Mouse (Mus musculus): ENCODE results near the gene Cyth3. TPM values are rescaled to one million over a fixed set of nuclear protein-coding genes. Genes with fewer than 3 reads are reported as not detected.

Gene Cyth3
- polyA plus RNA-seq, 1 experiment from 2014 or later: 64.9 TPM

DNA sequence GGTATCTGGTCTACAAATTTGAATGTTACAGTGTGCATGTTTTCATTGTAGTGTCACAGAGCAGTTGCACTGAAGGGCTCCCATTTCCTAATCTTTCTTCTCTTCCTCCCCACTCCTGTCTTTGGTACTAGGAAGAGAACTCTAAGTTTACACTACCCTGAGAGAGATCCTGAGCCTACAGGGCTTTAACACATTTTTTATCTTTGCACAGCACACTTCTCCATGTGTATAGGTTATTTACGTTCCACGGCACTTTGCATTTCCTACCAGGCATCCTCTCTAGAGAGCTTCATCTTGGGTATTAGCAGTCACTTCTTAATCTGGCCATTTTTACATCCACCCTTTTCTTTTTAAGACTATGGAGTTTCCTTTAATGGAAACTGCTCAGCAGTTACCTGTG is 25.8 kb downstream of the Cyth3 start:
- no peak for ATAC-seq (ENCODE audit: low FRiP score, low TSS enrichment)
- H3K27me3 ChIP-seq (ENCODE audit: control insufficient read depth, insufficient read depth, low read length): no peaks in the 10 kb centered on the region
- no peaks in the 10 kb centered on the region for H3K9me3 ChIP-seq (ENCODE audit: control insufficient read depth, low read length)
- H3K4me2 ChIP-seq (replicated peaks; ENCODE audit: low read depth, low read length): no peak overlapping the region
- no peak overlapping the region for H3K27ac ChIP-seq (ENCODE audit: low read depth, low read length)
- H3K4me3 ChIP-seq (ENCODE audit: low read length): no peak overlapping the region
- whole genome bisulfite sequencing: 76% methylated on average over 2 of the region's 2 CpGs
- no peak overlapping the region for H3K9ac ChIP-seq (ENCODE audit: low read depth, low read length)
- H3K36me3 ChIP-seq (ENCODE audit: control insufficient read depth, insufficient read depth, low read length): no peaks in the 10 kb centered on the region
- H3K4me1 ChIP-seq (ENCODE audit: control insufficient read depth, insufficient read depth, low read length): peaks cover 9% of the 10 kb centered on the region

DNA sequence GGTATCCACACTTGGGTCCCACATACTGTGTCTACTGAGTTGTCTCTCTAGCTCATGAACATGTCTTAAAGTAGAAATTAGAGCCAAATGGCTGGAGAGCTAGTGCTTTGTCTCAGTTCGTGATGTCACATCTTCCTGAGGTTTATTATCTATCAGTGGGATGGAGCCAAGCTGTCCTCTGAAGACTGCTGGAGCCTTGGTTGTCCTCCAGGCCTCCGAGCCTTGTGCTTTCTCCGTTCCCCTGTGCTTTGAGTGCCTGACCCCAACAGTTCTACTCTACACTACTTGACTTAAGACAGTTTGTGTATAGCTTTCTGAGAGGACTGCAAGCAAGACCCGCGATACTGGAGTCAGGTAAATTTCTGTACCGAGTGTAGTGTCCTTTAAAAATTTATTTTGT is 26.9 kb downstream of the Cyth3 start:
- Histone ChIP-seq H3K36me3 (ENCODE audit: control insufficient read depth, insufficient read depth, low read length) (no peaks in the 10 kb centered on the region), H3K4me1 (ENCODE audit: control insufficient read depth, insufficient read depth, low read length) (peaks cover 9% of the 10 kb centered on the region), H3K4me3 (ENCODE audit: low read length) (no peak overlapping the region), H3K9me3 (ENCODE audit: control insufficient read depth, low read length) (no peaks in the 10 kb centered on the region), H3K27me3 (ENCODE audit: control insufficient read depth, insufficient read depth, low read length) (no peaks in the 10 kb centered on the region), H3K4me2 (replicated peaks; ENCODE audit: low read depth, low read length) (no peak overlapping the region), H3K27ac (ENCODE audit: low read depth, low read length) (no peak overlapping the region), H3K9ac (ENCODE audit: low read depth, low read length) (no peak overlapping the region)
- WGBS: 80% methylated on average over 6 of the region's 6 CpGs
- ATAC-seq (ENCODE audit: low FRiP score, low TSS enrichment): no peak

DNA sequence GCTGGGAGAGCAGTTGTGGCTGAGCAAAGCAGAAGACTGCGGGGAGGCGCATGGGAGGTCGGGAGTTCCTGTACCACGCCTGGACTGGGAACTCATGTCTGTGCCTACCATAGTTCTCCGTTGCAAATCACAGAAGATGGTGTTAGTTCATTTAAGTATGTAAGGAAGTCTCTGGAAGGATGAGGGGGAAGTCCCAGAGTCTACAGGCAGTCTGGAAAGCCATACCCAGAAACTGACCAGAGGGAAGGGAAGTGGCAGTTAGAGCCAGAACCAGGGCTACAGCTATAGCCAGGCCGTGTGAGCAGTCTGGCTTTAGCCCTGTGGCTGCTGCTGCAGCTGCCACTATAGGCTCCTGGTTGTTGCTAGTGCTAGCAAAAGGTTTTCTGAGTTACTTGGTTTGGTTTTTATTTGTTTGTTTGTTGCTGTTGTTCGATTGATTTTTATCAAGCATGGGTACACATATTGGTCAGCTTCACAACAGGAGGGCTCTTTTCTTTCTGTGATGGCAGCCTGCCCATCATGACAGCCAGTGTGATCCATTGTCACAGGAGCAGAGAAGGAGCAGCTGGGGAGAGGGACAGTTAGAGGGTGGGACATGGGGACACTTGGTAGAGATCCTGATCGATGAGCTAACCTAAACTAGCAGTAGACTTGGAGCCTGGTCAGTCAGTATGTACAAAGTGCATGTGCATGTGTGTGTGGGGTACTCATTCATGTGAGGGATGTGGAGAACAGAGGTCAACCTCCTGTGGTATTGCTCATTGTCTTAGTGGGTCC is 29.8 kb downstream of the Cyth3 start:
- Histone ChIP-seq H3K4me1 (ENCODE audit: control insufficient read depth, insufficient read depth, low read length) (peaks cover 30% of the 10 kb centered on the region), H3K36me3 (ENCODE audit: control insufficient read depth, insufficient read depth, low read length) (no peaks in the 10 kb centered on the region), H3K27ac (ENCODE audit: low read depth, low read length) (no peak overlapping the region), H3K27me3 (ENCODE audit: control insufficient read depth, insufficient read depth, low read length) (no peaks in the 10 kb centered on the region), H3K9me3 (ENCODE audit: control insufficient read depth, low read length) (no peaks in the 10 kb centered on the region), H3K9ac (ENCODE audit: low read depth, low read length) (no peak overlapping the region), H3K4me2 (replicated peaks; ENCODE audit: low read depth, low read length) (no peak overlapping the region), H3K4me3 (ENCODE audit: low read length) (no peak overlapping the region)
- 83% methylated on average over 8 of the region's 8 CpGs for WGBS
- no peak for ATAC-seq (ENCODE audit: low FRiP score, low TSS enrichment)

DNA sequence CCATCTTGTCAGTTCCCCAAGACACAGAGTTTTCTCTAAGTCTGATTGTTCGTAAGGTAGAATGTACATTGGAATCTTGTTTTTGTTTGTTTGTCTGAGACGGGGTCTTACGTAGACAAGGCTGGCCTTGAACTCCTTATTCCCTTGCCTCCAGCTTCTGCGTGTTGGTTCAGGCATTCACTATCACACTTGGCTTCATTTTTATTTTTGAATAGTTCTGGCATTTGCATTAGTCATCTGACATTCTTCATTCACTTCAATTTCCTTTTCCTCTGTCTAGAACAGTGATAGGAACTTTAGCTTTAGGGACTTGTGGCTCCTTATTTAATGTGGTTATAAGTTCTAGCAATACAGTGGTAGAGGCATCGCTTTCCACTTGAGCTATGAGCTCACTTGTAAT is 31.2 kb downstream of the Cyth3 start:
- Histone ChIP-seq H3K9me3 (ENCODE audit: control insufficient read depth, low read length) (no peaks in the 10 kb centered on the region), H3K27ac (ENCODE audit: low read depth, low read length) (peak overlapping the region; percentile 92; the same call in 1 of the 2 replicates), H3K27me3 (ENCODE audit: control insufficient read depth, insufficient read depth, low read length) (no peaks in the 10 kb centered on the region), H3K9ac (ENCODE audit: low read depth, low read length) (no peak overlapping the region), H3K36me3 (ENCODE audit: control insufficient read depth, insufficient read depth, low read length) (no peaks in the 10 kb centered on the region), H3K4me2 (replicated peaks; ENCODE audit: low read depth, low read length) (no peak overlapping the region), H3K4me1 (ENCODE audit: control insufficient read depth, insufficient read depth, low read length) (peaks cover 34% of the 10 kb centered on the region), H3K4me3 (ENCODE audit: low read length) (no peak overlapping the region)
- ATAC-seq (ENCODE audit: low FRiP score, low TSS enrichment): no peak
- 90% methylated on average over 5 of the region's 5 CpGs for WGBS

DNA sequence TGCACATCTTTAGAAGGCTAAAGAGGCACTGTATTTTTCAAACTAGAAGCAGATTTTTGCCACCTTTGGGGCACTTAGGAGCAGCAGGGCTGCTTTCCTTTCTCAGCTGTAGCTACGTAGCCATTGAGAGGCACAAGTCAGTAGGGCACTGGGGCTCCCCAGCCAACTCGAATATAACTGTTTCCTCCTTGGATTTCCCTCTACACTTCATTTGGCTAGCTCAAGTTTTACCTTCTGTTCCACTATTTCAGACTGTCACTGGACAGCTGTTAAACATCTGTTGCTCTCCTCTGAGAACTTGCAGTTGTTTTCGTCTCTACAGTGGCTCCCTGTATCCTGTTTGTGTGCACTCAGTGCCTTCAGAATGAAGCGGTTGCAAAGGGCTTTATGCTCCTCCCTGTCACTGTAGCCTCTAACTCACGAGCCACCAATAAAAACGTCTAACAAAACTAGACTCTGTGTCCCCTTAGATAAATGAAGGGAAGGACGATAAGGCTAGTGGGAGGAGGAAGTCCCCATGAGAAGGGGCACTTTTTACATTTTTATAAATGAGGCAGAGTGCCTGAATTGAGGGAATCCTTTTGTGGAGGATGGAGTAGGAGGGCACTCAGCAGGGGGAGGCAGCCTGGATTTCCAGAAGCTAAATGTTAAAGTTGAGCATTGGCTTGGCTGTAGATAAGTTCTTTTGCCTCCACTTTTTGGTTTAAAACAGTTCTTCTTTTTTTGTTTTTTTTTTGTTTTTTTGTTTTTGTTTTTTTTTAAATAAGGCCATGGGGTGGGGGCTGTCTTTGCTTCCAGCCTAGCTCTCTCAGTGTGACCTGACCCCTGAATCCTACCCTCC is 32.6 kb downstream of the Cyth3 start:
- 9% methylated on average over 7 of the region's 7 CpGs for WGBS

DNA sequence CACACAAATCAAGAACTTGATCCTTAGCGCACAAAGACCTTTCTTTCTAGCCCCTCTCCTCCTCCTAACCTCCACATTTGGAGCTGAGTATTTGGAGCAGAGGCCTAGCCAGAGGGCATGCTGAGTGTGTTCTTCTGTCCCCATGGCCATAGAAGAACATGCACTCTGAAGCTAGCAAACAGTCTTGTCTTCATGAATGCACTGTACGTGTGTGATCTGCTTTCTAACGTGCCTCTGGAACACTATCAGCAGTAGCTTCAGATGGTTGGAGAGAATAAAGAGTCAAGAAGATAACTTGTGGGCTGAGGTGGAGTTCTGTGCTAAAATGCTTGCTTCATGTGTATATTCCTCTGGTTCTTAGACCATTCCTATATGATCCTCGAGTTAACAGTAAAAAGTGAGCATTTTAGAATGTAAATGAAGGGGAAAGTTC is 33.3 kb downstream of the Cyth3 start:
- Histone ChIP-seq H3K36me3 (ENCODE audit: control insufficient read depth, insufficient read depth, low read length) (no peaks in the 10 kb centered on the region), H3K4me2 (replicated peaks; ENCODE audit: low read depth, low read length) (no peak overlapping the region; the same call in 1 of the 2 replicates), H3K4me3 (ENCODE audit: low read length) (no peak overlapping the region), H3K4me1 (ENCODE audit: control insufficient read depth, insufficient read depth, low read length) (peaks cover 42% of the 10 kb centered on the region), H3K27ac (ENCODE audit: low read depth, low read length) (peak overlapping the region; percentile 92), H3K9me3 (ENCODE audit: control insufficient read depth, low read length) (no peaks in the 10 kb centered on the region), H3K27me3 (ENCODE audit: control insufficient read depth, insufficient read depth, low read length) (no peaks in the 10 kb centered on the region), H3K9ac (ENCODE audit: low read depth, low read length) (no peak overlapping the region)
- 0 out of 2 replicates have a peak, but pooled peaks have one; percentile 17 for ATAC-seq (ENCODE audit: low FRiP score, low TSS enrichment)
- 37% methylated on average over 4 of the region's 4 CpGs for WGBS

More for the DNA sequence above, 32.6 kb downstream of the Cyth3 start:
- H3K4me2 ChIP-seq (replicated peaks; ENCODE audit: low read depth, low read length): no peak overlapping the region
- no peaks in the 10 kb centered on the region for H3K36me3 ChIP-seq (ENCODE audit: control insufficient read depth, insufficient read depth, low read length)
- peaks cover 38% of the 10 kb centered on the region for H3K4me1 ChIP-seq (ENCODE audit: control insufficient read depth, insufficient read depth, low read length)
- H3K9ac ChIP-seq (ENCODE audit: low read depth, low read length): 0 out of 2 replicates have a peak overlapping the region, but pooled peaks have one; percentile 5
- H3K9me3 ChIP-seq (ENCODE audit: control insufficient read depth, low read length): no peaks in the 10 kb centered on the region
- H3K27ac ChIP-seq (ENCODE audit: low read depth, low read length): peak overlapping the region; percentile 92
- no peaks in the 10 kb centered on the region for H3K27me3 ChIP-seq (ENCODE audit: control insufficient read depth, insufficient read depth, low read length)
- peak; percentile 91 for ATAC-seq (ENCODE audit: low FRiP score, low TSS enrichment)
- no peak overlapping the region for H3K4me3 ChIP-seq (ENCODE audit: low read length)

DNA sequence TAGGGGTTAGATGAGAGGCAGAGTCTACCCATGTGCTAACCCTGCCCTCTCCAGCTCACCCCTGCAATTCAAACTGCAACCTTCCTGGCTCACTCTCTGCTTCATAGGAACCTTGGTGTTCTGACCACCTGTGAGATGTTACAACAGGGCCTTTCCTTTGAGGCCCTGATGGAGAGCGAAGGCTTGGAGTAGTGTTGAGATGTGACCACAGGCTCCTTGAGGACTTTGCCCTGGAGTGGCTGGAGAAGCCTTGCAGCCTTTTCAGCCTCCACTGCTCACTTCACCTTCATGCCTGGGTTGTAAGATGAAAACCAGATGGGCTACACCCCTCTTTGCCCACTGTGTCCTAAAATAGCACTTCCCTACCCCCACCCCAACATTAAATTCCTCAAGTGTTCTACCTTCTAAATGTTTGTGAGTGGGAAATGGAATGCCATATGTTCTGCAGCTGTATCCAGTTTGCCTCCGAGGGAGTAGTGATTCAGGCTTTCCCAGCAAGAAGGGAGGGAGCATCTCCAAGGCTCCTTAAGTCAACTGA is 34.5 kb downstream of the Cyth3 start:
- H3K27ac ChIP-seq (ENCODE audit: low read depth, low read length): peak overlapping the region; percentile 92
- H3K27me3 ChIP-seq (ENCODE audit: control insufficient read depth, insufficient read depth, low read length): no peaks in the 10 kb centered on the region
- H3K9ac ChIP-seq (ENCODE audit: low read depth, low read length): no peak overlapping the region
- peaks cover 42% of the 10 kb centered on the region for H3K4me1 ChIP-seq (ENCODE audit: control insufficient read depth, insufficient read depth, low read length)
- no peaks in the 10 kb centered on the region for H3K36me3 ChIP-seq (ENCODE audit: control insufficient read depth, insufficient read depth, low read length)
- WGBS: 49% methylated on average over 2 of the region's 2 CpGs
- H3K9me3 ChIP-seq (ENCODE audit: control insufficient read depth, low read length): no peaks in the 10 kb centered on the region
- no peak overlapping the region for H3K4me3 ChIP-seq (ENCODE audit: low read length)
- H3K4me2 ChIP-seq (replicated peaks; ENCODE audit: low read depth, low read length): no peak overlapping the region
- no peak for ATAC-seq (ENCODE audit: low FRiP score, low TSS enrichment)

DNA sequence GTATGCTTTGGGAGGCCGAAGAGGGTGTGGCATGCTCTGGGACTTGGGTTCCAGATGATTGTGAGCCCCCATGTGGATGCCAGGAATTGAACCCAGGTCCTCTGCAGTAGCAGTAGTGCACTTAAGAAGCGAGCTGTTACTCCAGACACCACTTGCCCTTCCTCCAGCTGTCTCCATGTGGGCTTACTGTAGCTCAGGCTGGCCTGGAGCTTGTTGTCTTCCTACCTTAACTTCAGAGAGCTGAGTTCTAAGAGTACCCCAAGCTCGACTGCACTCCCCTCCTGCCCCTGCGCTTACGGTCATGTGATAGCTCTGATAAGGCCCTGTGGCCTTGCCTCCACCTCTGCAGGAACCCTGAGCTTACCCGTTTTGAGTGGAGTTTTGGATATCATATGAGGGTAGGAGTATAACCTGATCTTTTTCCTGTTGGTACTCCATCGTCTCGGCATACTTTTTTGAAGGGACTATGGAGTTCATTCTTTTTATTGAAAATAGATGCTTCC is 36.8 kb downstream of the Cyth3 start:
- 84% methylated on average over 8 of the region's 8 CpGs for WGBS
- H3K4me1 ChIP-seq (ENCODE audit: control insufficient read depth, insufficient read depth, low read length): peaks cover 47% of the 10 kb centered on the region
- no peaks in the 10 kb centered on the region for H3K9me3 ChIP-seq (ENCODE audit: control insufficient read depth, low read length)

More for the DNA sequence above, 36.8 kb downstream of the Cyth3 start:
- H3K9ac ChIP-seq (ENCODE audit: low read depth, low read length): no peak overlapping the region
- H3K36me3 ChIP-seq (ENCODE audit: control insufficient read depth, insufficient read depth, low read length): no peaks in the 10 kb centered on the region
- H3K4me2 ChIP-seq (replicated peaks; ENCODE audit: low read depth, low read length): no peak overlapping the region
- H3K27me3 ChIP-seq (ENCODE audit: control insufficient read depth, insufficient read depth, low read length): no peaks in the 10 kb centered on the region
- ATAC-seq (ENCODE audit: low FRiP score, low TSS enrichment): no peak
- H3K27ac ChIP-seq (ENCODE audit: low read depth, low read length): no peak overlapping the region
- H3K4me3 ChIP-seq (ENCODE audit: low read length): no peak overlapping the region
